Mouse (Mus musculus) heart, embryonic 16.5 days (tissue): ENCODE data around the gene Epb42. TPM values are rescaled to one million over a fixed set of nuclear protein-coding genes. Genes with fewer than 3 reads are reported as not detected.
A peak's percentile ranks its signal among the peaks of the same experiment; 100 is the strongest.

ENCODE experiments used
- ATAC-seq: fragments of 200-750 bp; cut with Nextera tagmentation; replicated peaks from 2 replicates; pipeline ENCODE4 v1.8.0; 2017; ENCODE audit warnings: moderate number of reproducible peaks; ENCODE audit not compliant: insufficient read depth, low FRiP score; ENCODE audit errors: extremely low read depth
- H3K27ac ChIP-seq: fragments of 300-500 bp; sonication (generic); 2 replicates; pipeline ENCODE4 v1.5.1; 2014; ENCODE audit warnings: mild to moderate bottlenecking, low read length, control low read depth, moderate library complexity
- H3K27me3 ChIP-seq: fragments of 300-500 bp; sonication (generic); 2 replicates; pipeline ENCODE4 v1.6.1; 2014; ENCODE audit warnings: low read length, mixed read lengths; ENCODE audit not compliant: control insufficient read depth, insufficient read depth
- H3K36me3 ChIP-seq: fragments of 300-500 bp; sonication (generic); 2 replicates; pipeline ENCODE4 v1.6.1; 2014; ENCODE audit not compliant: control insufficient read depth, insufficient read depth
- H3K4me1 ChIP-seq: fragments of 300-500 bp; sonication (generic); 2 replicates; pipeline ENCODE4 v1.6.1; 2014; ENCODE audit warnings: low read length, mixed read lengths; ENCODE audit not compliant: control insufficient read depth, insufficient read depth
- H3K4me2 ChIP-seq: fragments of 300-500 bp; sonication (generic); 2 replicates; pipeline ENCODE4 v1.6.1; 2014; ENCODE audit warnings: low read depth, mild to moderate bottlenecking, control low read depth, low read length
- H3K4me3 ChIP-seq: fragments of 300-500 bp; sonication (generic); 2 replicates; pipeline ENCODE4 v1.5.1; 2014; ENCODE audit warnings: mild to moderate bottlenecking, control low read depth, low read length
- H3K9ac ChIP-seq: fragments of 300-500 bp; sonication (generic); 2 replicates; pipeline ENCODE4 v1.6.1; 2014; ENCODE audit warnings: low read length, control low read depth
- H3K9me3 ChIP-seq: fragments of 300-500 bp; sonication (generic); replicated peaks from 2 replicates; pipeline ENCODE4 v1.6.1; 2016; ENCODE audit warnings: low read length; ENCODE audit not compliant: control insufficient read depth
- WGBS: fragments of 180-500 bp; shearing (Covaris S2); extraction: QIAGEN DNeasy Blood & Tissue Kit; methylation state at CpG from one replicate; pipeline ENCODE4 v1.1.7; 2014; 5-methylcytosine and 5-hydroxymethylcytosine counted together
- polyA plus RNA-seq: library from polyadenylated mRNA; unstranded; fragments of >200 nt; fragmentation: Nextera tagmentation; extraction: Ambion mirVana; gene quantifications from 2 replicates; pipeline ENCODE4 v1.2.1, GENCODE M21; 2015

Gene Epb42
- polyA plus RNA-seq, 1 experiment from 2014 or later, result 1.1 TPM

- Histone ChIP-seq H3K4me2 (no peak overlapping the region), H3K9ac (no peak overlapping the region), H3K36me3 (peaks cover 9% of the 10 kb centered on the region), H3K4me3 (no peak overlapping the region), H3K4me1 (no peaks in the 10 kb centered on the region), H3K9me3 (peaks cover 3% of the 10 kb centered on the region), H3K27me3 (no peaks in the 10 kb centered on the region), H3K27ac (no peak overlapping the region)
- WGBS, result 72% methylated on average over 2 of the region's 2 CpGs
- ATAC-seq, result no peak
Observed at GRCm38 (mm10) chr2:121015507-121015906, 21.4 kb downstream of the Epb42 start.

- Histone ChIP-seq H3K27ac (no peak overlapping the region), H3K9ac (no peak overlapping the region), H3K9me3 (peaks cover under 1% of the 10 kb centered on the region), H3K36me3 (peaks cover 6% of the 10 kb centered on the region), H3K4me3 (no peak overlapping the region), H3K4me2 (no peak overlapping the region), H3K4me1 (peaks cover 7% of the 10 kb centered on the region), H3K27me3 (no peaks in the 10 kb centered on the region)
- ATAC-seq, result no peak
- WGBS, result 82% methylated on average over 9 of the region's 9 CpGs
Observed at GRCm38 (mm10) chr2:121012676-121013075, 24.2 kb downstream of the Epb42 start.

- Histone ChIP-seq H3K9me3 (no peaks in the 10 kb centered on the region), H3K4me1 (peaks cover 7% of the 10 kb centered on the region), H3K4me2 (peak overlapping the region; percentile 93), H3K27me3 (no peaks in the 10 kb centered on the region), H3K36me3 (peaks cover 3% of the 10 kb centered on the region), H3K27ac (no peak overlapping the region), H3K9ac (peak overlapping the region; percentile 85), H3K4me3 (peak overlapping the region; percentile 93)
- 23% methylated on average over 5 of the region's 5 CpGs for WGBS
- no peak for ATAC-seq
Observed at GRCm38 (mm10) chr2:121009071-121009677, 27.7 kb downstream of the Epb42 start.

GRCm38 (mm10) chr2:121008664-121009007, 28.2 kb downstream of the Epb42 start:
- H3K27ac ChIP-seq, result peak overlapping the region; percentile 44; the same call in 1 of the 2 replicates
- no peaks in the 10 kb centered on the region for H3K9me3 ChIP-seq
- peak overlapping the region; percentile 93 for H3K4me3 ChIP-seq
- peaks cover 3% of the 10 kb centered on the region for H3K36me3 ChIP-seq
- no peak for ATAC-seq
- WGBS, result 2% methylated on average over 12 of the region's 12 CpGs
- H3K4me2 ChIP-seq, result peak overlapping the region; percentile 93
- no peaks in the 10 kb centered on the region for H3K27me3 ChIP-seq
- H3K9ac ChIP-seq, result peak overlapping the region; percentile 85
- peaks cover 7% of the 10 kb centered on the region for H3K4me1 ChIP-seq

- WGBS, result 2% methylated on average over 32 of the region's 34 CpGs
- peaks cover 3% of the 10 kb centered on the region for H3K36me3 ChIP-seq
- peaks cover 7% of the 10 kb centered on the region for H3K4me1 ChIP-seq
- peak within 1 kb of the TSS; percentile 85 for H3K9ac ChIP-seq
- no peaks in the 10 kb centered on the region for H3K27me3 ChIP-seq
- H3K27ac ChIP-seq, result peak within 1 kb of the TSS; percentile 44
- peak within 1 kb of the TSS; percentile 93 for H3K4me2 ChIP-seq
- ATAC-seq, result peak; percentile 98
- peak within 1 kb of the TSS; percentile 93 for H3K4me3 ChIP-seq
- H3K9me3 ChIP-seq, result no peaks in the 10 kb centered on the region
Observed at GRCm38 (mm10) chr2:121007925-121008663, 28.8 kb downstream of the Epb42 start, which contains the start of gene Ccndbp1. Gene Ccndbp1, plus strand, starts transcription at chr2:121008403.

GRCm38 (mm10) chr2:121006986-121007385, 29.9 kb downstream of the Epb42 start:
- H3K4me1 ChIP-seq, result peaks cover 7% of the 10 kb centered on the region
- no peaks in the 10 kb centered on the region for H3K36me3 ChIP-seq
- no peak overlapping the region for H3K4me3 ChIP-seq
- H3K27ac ChIP-seq, result no peak overlapping the region
- H3K9ac ChIP-seq, result no peak overlapping the region
- 80% methylated on average over 1 of the region's 1 CpGs for WGBS
- H3K4me2 ChIP-seq, result no peak overlapping the region
- H3K27me3 ChIP-seq, result no peaks in the 10 kb centered on the region
- H3K9me3 ChIP-seq, result no peaks in the 10 kb centered on the region
- no peak for ATAC-seq

GRCm38 (mm10) chr2:121004018-121004811, 32.7 kb downstream of the Epb42 start:
- Histone ChIP-seq H3K27me3 (no peaks in the 10 kb centered on the region), H3K9ac (no peak overlapping the region), H3K9me3 (no peaks in the 10 kb centered on the region), H3K4me1 (peaks cover 5% of the 10 kb centered on the region), H3K36me3 (no peaks in the 10 kb centered on the region), H3K4me3 (no peak overlapping the region), H3K27ac (no peak overlapping the region), H3K4me2 (no peak overlapping the region)
- ATAC-seq, result no peak
- 81% methylated on average over 7 of the region's 7 CpGs for WGBS

- no peak for ATAC-seq
- H3K4me2 ChIP-seq, result no peak overlapping the region
- no peaks in the 10 kb centered on the region for H3K36me3 ChIP-seq
- no peak overlapping the region for H3K27ac ChIP-seq
- no peaks in the 10 kb centered on the region for H3K4me1 ChIP-seq
- no peaks in the 10 kb centered on the region for H3K27me3 ChIP-seq
- H3K4me3 ChIP-seq, result no peak overlapping the region
- H3K9me3 ChIP-seq, result no peaks in the 10 kb centered on the region
- WGBS, result 64% methylated on average over 2 of the region's 2 CpGs
- no peak overlapping the region for H3K9ac ChIP-seq
Observed at GRCm38 (mm10) chr2:121003586-121003985, 33.3 kb downstream of the Epb42 start.

- no peak for ATAC-seq
- WGBS, result 79% methylated on average over 8 of the region's 8 CpGs
Observed at GRCm38 (mm10) chr2:120998863-120999262, 38.0 kb downstream of the Epb42 start.

More at GRCm38 (mm10) chr2:120998863-120999262, 38.0 kb downstream of the Epb42 start:
- Histone ChIP-seq H3K4me1 (no peaks in the 10 kb centered on the region), H3K9ac (no peak overlapping the region), H3K36me3 (no peaks in the 10 kb centered on the region), H3K27me3 (no peaks in the 10 kb centered on the region), H3K4me3 (no peak overlapping the region), H3K27ac (no peak overlapping the region), H3K4me2 (no peak overlapping the region), H3K9me3 (no peaks in the 10 kb centered on the region)
